Mouse (Mus musculus) CH12.LX (cell line): Measurements from ENCODE around the gene Rsph14. TPM values are rescaled to one million over a fixed set of nuclear protein-coding genes. Genes with fewer than 3 reads are reported as not detected.

ENCODE experiments used
- DNase-seq: peaks from one replicate; pipeline ENCODE4 v3.0.0-alpha.2; 2013; ENCODE audit errors: extremely low read depth
- H3K27ac ChIP-seq: 2 replicates; pipeline ENCODE4 v1.5.1; 2012; ENCODE audit warnings: low read depth, mild to moderate bottlenecking, control low read depth, moderate library complexity; ENCODE audit not compliant: insufficient read depth
- H3K27me3 ChIP-seq: replicated peaks from 2 replicates; pipeline ENCODE3; 2012; ENCODE audit warnings: inconsistent platforms
- H3K36me3 ChIP-seq, 2 experiments: replicated peaks in 1 of 2; 2 replicates each; pipeline versions ENCODE3 to v1.6.1; 2012; ENCODE audit warnings: inconsistent platforms in 1 of 2, low read length in 1 of 2, mild to moderate bottlenecking in 1 of 2, mixed read lengths in 1 of 2, moderate library complexity in 1 of 2; ENCODE audit not compliant: control insufficient read depth in 1 of 2, insufficient read depth in 1 of 2
- H3K4me1 ChIP-seq, 2 experiments: 2 replicates each; pipeline ENCODE4 v1.6.1; 2012; ENCODE audit warnings: inconsistent platforms in 1 of 2, moderate library complexity in 1 of 2; ENCODE audit not compliant: insufficient read depth in 2 of 2, control insufficient read depth in 1 of 2
- H3K4me2 ChIP-seq: 2 replicates; pipeline ENCODE4 v1.6.1; 2012; ENCODE audit warnings: low read depth, mild to moderate bottlenecking, control low read depth; ENCODE audit not compliant: poor library complexity, insufficient read depth, severe bottlenecking
- H3K4me3 ChIP-seq, 3 experiments: fragments of 150-350 bp in 1 of 3; sonication (generic) in 1 of 3; replicated peaks in 1 of 3; 2 replicates each; pipeline versions ENCODE3 to v1.5.1; 2011 to 2012; ENCODE audit warnings: low read depth in 2 of 3, low read length in 2 of 3, mild to moderate bottlenecking in 2 of 3, moderate library complexity in 2 of 3, control low read depth in 1 of 3, improper control_type of control experiment in 1 of 3, inconsistent platforms in 1 of 3, mixed read lengths in 1 of 3; ENCODE audit not compliant: poor library complexity in 1 of 3
- H3K79me2 ChIP-seq: replicated peaks from 2 replicates; pipeline ENCODE4 v1.6.1; 2012; ENCODE audit warnings: mild to moderate bottlenecking, moderate library complexity; ENCODE audit not compliant: control insufficient read depth, poor library complexity, insufficient read depth, severe bottlenecking; ENCODE audit errors: extremely low read depth
- H3K9ac ChIP-seq: 2 replicates; pipeline ENCODE4 v1.6.1; 2012; ENCODE audit warnings: low read depth, mild to moderate bottlenecking, control low read depth, moderate library complexity; ENCODE audit not compliant: insufficient read depth
- H3K9me3 ChIP-seq: replicated peaks from 2 replicates; pipeline ENCODE3; 2012; ENCODE audit warnings: low read length, inconsistent platforms, mixed read lengths
- CTCF ChIP-seq, 2 experiments: IDR thresholded peaks in 1 of 2; conservative IDR thresholded peaks in 1 of 2; 2 replicates each; pipeline ENCODE4 v1.5.1; 2011 to 2012; ENCODE audit warnings: low read depth in 2 of 2, low read length in 2 of 2, improper control_type of control experiment in 1 of 2, inconsistent platforms in 1 of 2, mild to moderate bottlenecking in 1 of 2, moderate library complexity in 1 of 2
- E2F4 ChIP-seq: IDR thresholded peaks from 2 replicates; pipeline ENCODE4 v1.6.1; 2011; ENCODE audit warnings: low read depth, low read length, improper control_type of control experiment; ENCODE audit not compliant: insufficient replicate concordance
- EP300 ChIP-seq: IDR thresholded peaks from 2 replicates; pipeline ENCODE4 v1.6.1; 2011; ENCODE audit warnings: low read length, improper control_type of control experiment
- JUN ChIP-seq: IDR thresholded peaks from 2 replicates; pipeline ENCODE4 v1.6.1; 2011; ENCODE audit warnings: low read depth, mild to moderate bottlenecking, low read length, improper control_type of control experiment, moderate library complexity; ENCODE audit not compliant: insufficient read depth
- JUND ChIP-seq: conservative IDR thresholded peaks from 2 replicates; pipeline ENCODE4 v1.6.1; 2011; ENCODE audit warnings: low read depth, low read length, improper control_type of control experiment
- MAX ChIP-seq: IDR thresholded peaks from 2 replicates; pipeline ENCODE4 v1.6.1; 2011; ENCODE audit warnings: low read length, improper control_type of control experiment
- MEF2A ChIP-seq: IDR thresholded peaks from 2 replicates; pipeline ENCODE4 v1.6.1; 2014; ENCODE audit warnings: low read depth, mild to moderate bottlenecking, inconsistent platforms, low read length, improper control_type of control experiment, borderline replicate concordance
- MXI1 ChIP-seq: IDR thresholded peaks from 2 replicates; pipeline ENCODE4 v1.6.1; 2011; ENCODE audit warnings: mild to moderate bottlenecking, low read depth, low read length, improper control_type of control experiment
- MYC ChIP-seq: IDR thresholded peaks from 2 replicates; pipeline ENCODE4 v1.6.1; 2011; ENCODE audit warnings: low read depth, mild to moderate bottlenecking, improper control_type of control experiment, low read length
- NRF1 ChIP-seq: IDR thresholded peaks from 2 replicates; pipeline ENCODE4 v1.6.1; 2014; ENCODE audit warnings: low read depth, mild to moderate bottlenecking, inconsistent platforms, low read length, improper control_type of control experiment, moderate library complexity
- PAX5 ChIP-seq: IDR thresholded peaks from 2 replicates; pipeline ENCODE4 v1.6.1; 2012; ENCODE audit warnings: low read length, inconsistent platforms, mixed read lengths
- POLR2AphosphoS2 ChIP-seq: IDR thresholded peaks from 2 replicates; pipeline ENCODE4 v1.6.1; 2011; ENCODE audit warnings: low read depth, low read length, improper control_type of control experiment
- RAD21 ChIP-seq: IDR thresholded peaks from 2 replicates; pipeline ENCODE4 v1.6.1; 2011; ENCODE audit warnings: low read depth, mild to moderate bottlenecking, low read length, improper control_type of control experiment, moderate library complexity
- SIN3A ChIP-seq: IDR thresholded peaks from 2 replicates; pipeline ENCODE4 v1.6.1; 2012; ENCODE audit warnings: low read length, improper control_type of control experiment, inconsistent platforms
- SMC3 ChIP-seq: IDR thresholded peaks from 2 replicates; pipeline ENCODE4 v1.6.1; 2011; ENCODE audit warnings: low read depth, low read length, improper control_type of control experiment
- TBP ChIP-seq: conservative IDR thresholded peaks from 2 replicates; pipeline ENCODE4 v1.6.1; 2011; ENCODE audit warnings: low read depth, low read length, improper control_type of control experiment
- TCF12 ChIP-seq: IDR thresholded peaks from 2 replicates; pipeline ENCODE4 v1.6.1; 2014; ENCODE audit warnings: low read depth, mild to moderate bottlenecking, inconsistent platforms, low read length, improper control_type of control experiment
- ZC3H11A ChIP-seq: IDR thresholded peaks from 2 replicates; pipeline ENCODE4 v1.6.1; 2012; ENCODE audit warnings: low read depth, mild to moderate bottlenecking, inconsistent platforms, low read length, improper control_type of control experiment
- ZKSCAN1 ChIP-seq: IDR thresholded peaks from 2 replicates; pipeline ENCODE4 v1.6.1; 2012; ENCODE audit warnings: low read depth, inconsistent platforms, low read length, improper control_type of control experiment, borderline replicate concordance
- ZNF384 ChIP-seq: IDR thresholded peaks from 2 replicates; pipeline ENCODE4 v1.6.1; 2012; ENCODE audit warnings: low read depth, low read length, improper control_type of control experiment, inconsistent platforms
- dilution Hi-C: fragments of 300-500 bp; cut with MboI; formaldehyde crosslinking; loops from 2 replicates; pipeline ENCODE4 v1.14.3; 2020; ENCODE audit warnings: low sequenced_read_pairs; ENCODE audit not compliant: extremely low pct_unique_long_range_greater_than_20kb, extremely low pct_ligation_motif_present
- in situ Hi-C: fragments of 300-500 bp; cut with MboI; formaldehyde crosslinking; loops from 3 replicates; pipeline ENCODE4 v1.14.3; 2019; ENCODE audit warnings: low sequenced_read_pairs, low pct_ligation_motif_present, low pct_unique_long_range_greater_than_20kb, mixed read lengths
- polyA plus RNA-seq: library from polyadenylated mRNA; unstranded; fragments of >175 nt; gene quantifications from 2 replicates; pipeline ENCODE4 v1.2.1, GENCODE M21; 2012; ENCODE audit warnings: low read depth; ENCODE audit not compliant: insufficient read length
- total RNA-seq, 2 experiments: library from RNA; depleted of rRNA; stranded (reverse); fragments of 300-350 nt in 1 of 2; fragments of >200 nt in 1 of 2; gene quantifications; 2 replicates each; pipeline ENCODE4 v1.2.3; 2012 to 2014

Rsph14 gene
- total and polyA plus RNA-seq, 3 experiments = not detected

DNA sequence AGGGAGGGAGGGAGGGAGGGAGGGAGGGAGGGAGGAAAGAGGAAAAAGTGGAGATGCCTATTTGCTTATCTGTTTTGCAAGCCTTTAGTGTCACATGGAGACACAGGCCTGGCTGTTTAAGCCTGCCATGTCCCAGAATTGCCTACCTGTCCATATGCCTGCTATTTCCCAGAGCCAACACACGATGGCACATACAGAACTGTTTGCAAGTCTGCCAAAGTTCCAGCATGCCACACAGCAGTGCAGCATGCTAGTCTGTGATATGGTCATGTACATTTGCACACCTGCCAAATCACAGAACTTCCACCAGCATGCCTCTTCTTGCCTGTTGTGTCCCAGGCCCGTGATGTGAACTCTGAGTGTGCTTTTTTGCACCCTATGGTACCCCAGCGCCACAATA lies 101.8 kb downstream of the Rsph14 start:
- dilution Hi-C loops (no loop called here), in situ Hi-C loops (no loop called here)
- H3K4me3 ChIP-seq = no peak overlapping the region
- H3K27ac ChIP-seq = no peak overlapping the region
- no peak overlapping the region for H3K9ac ChIP-seq
- peaks cover 2% of the 10 kb centered on the region for H3K27me3 ChIP-seq
- peaks cover 5% of the 10 kb centered on the region for H3K9me3 ChIP-seq
- no peak for DNase-seq
- H3K79me2 ChIP-seq = no peaks in the 10 kb centered on the region
- TF ChIP-seq CTCF (conservative IDR thresholded peaks at IDR 0.05 in 1 of 2, IDR thresholded peaks at IDR 0.05 in 1 of 2; ENCODE audit: low read depth in 2 of 2, low read length in 2 of 2) (peak in 1 of 2 experiments; percentile 28; a peak in 2 of 4 replicates), JUND (no peak)
- H3K36me3 ChIP-seq = no peaks in the 10 kb centered on the region
- H3K4me2 ChIP-seq = no peak overlapping the region
- H3K4me1 ChIP-seq = peaks cover 6 to 30% of the 10 kb centered on the region in 2 experiments

DNA sequence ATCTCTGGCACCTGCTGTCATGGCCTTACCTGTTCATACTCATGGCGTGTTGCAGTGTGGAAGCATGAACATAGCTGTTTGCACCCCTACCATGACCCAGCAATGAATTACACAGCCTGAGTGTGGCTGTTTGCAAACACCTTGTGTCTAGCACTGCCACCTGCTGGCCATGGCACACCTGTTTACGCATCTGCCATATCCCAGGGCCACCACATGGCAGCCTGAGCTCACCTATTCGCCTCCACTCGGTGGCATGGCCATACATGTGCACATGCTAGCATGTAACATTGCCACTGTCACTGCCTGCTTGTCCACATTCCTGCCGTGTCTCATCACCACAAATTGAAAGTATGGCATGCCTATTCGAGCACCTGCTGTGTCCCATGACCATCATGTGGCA lies 102.8 kb downstream of the Rsph14 start:
- Histone ChIP-seq H3K4me1 (peaks cover 6 to 29% of the 10 kb centered on the region in 2 experiments), H3K79me2 (no peaks in the 10 kb centered on the region), H3K27me3 (peaks cover 2% of the 10 kb centered on the region), H3K4me2 (no peak overlapping the region), H3K36me3 (no peaks in the 10 kb centered on the region), H3K27ac (no peak overlapping the region), H3K9ac (no peak overlapping the region), H3K4me3 (no peak overlapping the region), H3K9me3 (peaks cover 5% of the 10 kb centered on the region)
- TF ChIP-seq MEF2A (no peak), MAX (peak; percentile 70), MYC (peak; percentile 83), SMC3 (peak; percentile 35), CTCF (conservative IDR thresholded peaks at IDR 0.05 in 1 of 2, IDR thresholded peaks at IDR 0.05 in 1 of 2; ENCODE audit: low read depth in 2 of 2, low read length in 2 of 2) (peak; percentile 34 to 78), ZNF384 (no peak), TCF12 (peak; percentile 43; the same call in 1 of the 2 replicates), SIN3A (no peak), POLR2AphosphoS2 (no peak), E2F4 (no peak), MXI1 (0 out of 2 replicates have a peak, but pooled peaks have one; percentile 30), TBP (no peak), JUN (no peak), PAX5 (no peak), EP300 (no peak), RAD21 (peak; percentile 38), NRF1 (no peak), ZC3H11A (no peak), ZKSCAN1 (no peak)
- dilution Hi-C loops = no loop called here
- in situ Hi-C loops = no loop called here
- DNase-seq = peak; percentile 43
